Mouse (Mus musculus) sigmoid colon, adult 10 weeks (tissue): ENCODE results near the gene Vmn2r80. TPM values are rescaled to one million over a fixed set of nuclear protein-coding genes. Genes with fewer than 3 reads are reported as not detected.

Experiments used
- polyA plus RNA-seq: library from polyadenylated mRNA; stranded (reverse); fragments of 350-450 nt; fragmentation: Illumina TruSeq; extraction: RNeasy Lipid Tissue Mini Kit (QIAGEN cat#74804); gene quantifications from one replicate; pipeline ENCODE4 v1.2.3, GENCODE M21; 2014; ENCODE audit warnings: low read depth, low replicate concordance

Vmn2r80 gene
- not detected for polyA plus RNA-seq

DNA sequence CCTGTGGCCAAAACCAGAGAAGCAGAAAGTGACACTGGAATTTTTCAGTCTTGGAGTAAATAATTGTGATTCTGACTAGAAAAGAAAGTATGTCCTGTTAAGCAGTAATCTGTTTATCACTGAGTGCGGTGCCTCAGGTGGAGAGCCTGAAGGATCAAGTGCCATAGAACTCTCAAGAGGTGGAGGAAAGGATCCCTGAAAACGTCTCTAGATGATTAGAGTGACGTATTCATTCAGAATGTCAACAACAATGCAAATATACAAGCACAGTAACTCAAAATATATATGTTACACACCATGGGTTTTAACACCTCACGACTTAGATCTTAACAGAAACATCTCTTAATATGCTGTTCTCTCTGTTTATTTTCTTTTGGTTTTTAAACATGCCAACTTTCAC, at the start of gene Vmn2r80:
Gene Vmn2r80 (plus strand): TSS at position 301 of the 400 bp plus-strand sequence.

Other genes starting within 250 kb of the Vmn2r80 start
- not detected for gene Olfr1354, start 235.6 kb upstream of the Vmn2r80 start, polyA plus RNA-seq
- gene Olfr8, start 198.1 kb upstream of the Vmn2r80 start, polyA plus RNA-seq = not detected
- gene Olfr1353, start 185.5 kb upstream of the Vmn2r80 start, polyA plus RNA-seq = not detected
- not detected for gene Olfr1352, start 167.7 kb upstream of the Vmn2r80 start, polyA plus RNA-seq
- gene Olfr1351, start 136.3 kb upstream of the Vmn2r80 start, polyA plus RNA-seq = not detected
- gene Olfr57, start 120.0 kb upstream of the Vmn2r80 start, polyA plus RNA-seq = not detected
- 57.9 TPM for gene 2610008E11Rik, start 51.2 kb upstream of the Vmn2r80 start, polyA plus RNA-seq
- not detected for gene Vmn2r81, start 98.9 kb downstream of the Vmn2r80 start, polyA plus RNA-seq
- not detected for gene Vmn2r82, start 207.8 kb downstream of the Vmn2r80 start, polyA plus RNA-seq